Mouse (Mus musculus) midbrain, embryonic 10.5 days (tissue): ENCODE measurements around the gene Gm11756. TPM values are rescaled to one million over a fixed set of nuclear protein-coding genes. Genes with fewer than 3 reads are reported as not detected.
"Not testable (repeated sequence)": the region's sequence is repeated elsewhere in the genome, so short reads cannot be mapped to it uniquely, and the experiment has no call there.

ENCODE experiments used
- DNase-seq: peaks from one replicate; pipeline ENCODE4 v3.0.0-alpha.2; 2017; ENCODE audit warnings: low spot score
- H3K27ac ChIP-seq: fragments of 300-500 bp; sonication (generic); replicated peaks from 2 replicates; pipeline ENCODE4 v1.5.1; 2016; ENCODE audit warnings: mild to moderate bottlenecking
- H3K27me3 ChIP-seq: fragments of 300-500 bp; sonication (generic); 2 replicates; pipeline ENCODE4 v1.6.1; 2016; ENCODE audit warnings: low read depth, mild to moderate bottlenecking; ENCODE audit not compliant: poor library complexity, severe bottlenecking
- H3K36me3 ChIP-seq: fragments of 300-500 bp; sonication (generic); 2 replicates; pipeline ENCODE4 v1.6.1; 2016; ENCODE audit warnings: mild to moderate bottlenecking, moderate library complexity
- H3K4me1 ChIP-seq: fragments of 300-500 bp; sonication (generic); 2 replicates; pipeline ENCODE4 v1.6.1; 2016
- H3K4me3 ChIP-seq: fragments of 300-500 bp; sonication (generic); 2 replicates; pipeline ENCODE4 v1.5.1; 2016; ENCODE audit warnings: mild to moderate bottlenecking, moderate library complexity
- H3K9me3 ChIP-seq: fragments of 300-500 bp; sonication (generic); replicated peaks from 2 replicates; pipeline ENCODE4 v1.6.1; 2016; ENCODE audit warnings: mild to moderate bottlenecking
- WGBS: fragments of 180-500 bp; shearing (Covaris S2); methylation state at CpG from one replicate; pipeline ENCODE4 v1.1.7; 2016; 5-methylcytosine and 5-hydroxymethylcytosine counted together
- polyA plus RNA-seq: library from polyadenylated mRNA; unstranded; fragments of >200 nt; fragmentation: Nextera tagmentation; extraction: Ambion mirVana; gene quantifications from 2 replicates; pipeline ENCODE4 v1.2.1, GENCODE M21; 2016

Gm11756 gene
- polyA plus RNA-seq, result not detected in 2 replicates

GRCm38 (mm10) chr4:73920660-73921059, at the start of gene Gm11756:
Gene Gm11756, minus strand, starts transcription at chr4:73920760.
- not testable (repeated sequence) for H3K27ac ChIP-seq, DNase-seq, H3K36me3 ChIP-seq, H3K4me1 ChIP-seq, H3K4me3 ChIP-seq, H3K9me3 ChIP-seq, H3K27me3 ChIP-seq
- WGBS, result 86% methylated on average over 6 of the region's 6 CpGs

- Histone ChIP-seq H3K36me3 (no peaks in the 10 kb centered on the region), H3K27ac (no peak within 1 kb of the TSS), H3K4me3 (no peak within 1 kb of the TSS), H3K9me3 (no peaks in the 10 kb centered on the region), H3K4me1 (no peaks in the 10 kb centered on the region), H3K27me3 (no peaks in the 10 kb centered on the region)
- no peak for DNase-seq
- 87% methylated on average over 8 of the region's 8 CpGs for WGBS
These were observed 29.9 kb upstream of the Gm11756 start, which contains the start of gene 2310002L09Rik for GRCm38 (mm10) chr4:73950375-73950896. Gene 2310002L09Rik, minus strand, starts transcription at chr4:73950846.

- not testable (repeated sequence) for H3K36me3 ChIP-seq, H3K4me1 ChIP-seq, H3K9me3 ChIP-seq, H3K27ac ChIP-seq, DNase-seq, H3K27me3 ChIP-seq, H3K4me3 ChIP-seq
- WGBS, result no CpG with 5 or more reads among the region's 4 CpGs
These were observed 14.7 kb downstream of the Gm11756 start, which contains the start of gene Gm13871 for GRCm38 (mm10) chr4:73905853-73906252. Gene Gm13871, minus strand, starts transcription at chr4:73905953.

GRCm38 (mm10) chr4:73891012-73891411, 29.5 kb downstream of the Gm11756 start, which contains the start of gene Gm11757:
Gene Gm11757, minus strand, starts transcription at chr4:73891112.
- WGBS, result no CpG with 5 or more reads among the region's 4 CpGs
- H3K4me1 ChIP-seq, H3K27ac ChIP-seq, H3K9me3 ChIP-seq, DNase-seq, H3K36me3 ChIP-seq, H3K4me3 ChIP-seq, H3K27me3 ChIP-seq: not testable (repeated sequence)

- H3K4me3 ChIP-seq, H3K36me3 ChIP-seq, H3K9me3 ChIP-seq, H3K4me1 ChIP-seq, DNase-seq, H3K27ac ChIP-seq, H3K27me3 ChIP-seq: not testable (repeated sequence)
- no CpG with 5 or more reads among the region's 4 CpGs for WGBS
These were observed 44.4 kb downstream of the Gm11756 start, which contains the start of gene Gm11758 for GRCm38 (mm10) chr4:73876166-73876565. Gene Gm11758, minus strand, starts transcription at chr4:73876266.

Other genes with a start within 250 kb of the Gm11756 start
- gene Gm428, start 237.2 kb downstream of the Gm11756 start, polyA plus RNA-seq, result not detected in 2 replicates
- gene Rasef, start 129.8 kb downstream of the Gm11756 start, polyA plus RNA-seq, result 0.30 and 0.35 TPM in 2 replicates
- not detected in 2 replicates for gene Gm11758, start 44.5 kb downstream of the Gm11756 start, polyA plus RNA-seq
- not detected in 2 replicates for gene Gm11757, start 29.6 kb downstream of the Gm11756 start, polyA plus RNA-seq
- not detected in 2 replicates for gene Gm13871, start 14.8 kb downstream of the Gm11756 start, polyA plus RNA-seq
- gene 2310002L09Rik, start 30.1 kb upstream of the Gm11756 start, polyA plus RNA-seq, result not detected in 2 replicates
- 1.5 and 3.1 TPM in 2 replicates for gene Frmd3, start 92.7 kb upstream of the Gm11756 start, polyA plus RNA-seq